In the genomic region with DNA sequence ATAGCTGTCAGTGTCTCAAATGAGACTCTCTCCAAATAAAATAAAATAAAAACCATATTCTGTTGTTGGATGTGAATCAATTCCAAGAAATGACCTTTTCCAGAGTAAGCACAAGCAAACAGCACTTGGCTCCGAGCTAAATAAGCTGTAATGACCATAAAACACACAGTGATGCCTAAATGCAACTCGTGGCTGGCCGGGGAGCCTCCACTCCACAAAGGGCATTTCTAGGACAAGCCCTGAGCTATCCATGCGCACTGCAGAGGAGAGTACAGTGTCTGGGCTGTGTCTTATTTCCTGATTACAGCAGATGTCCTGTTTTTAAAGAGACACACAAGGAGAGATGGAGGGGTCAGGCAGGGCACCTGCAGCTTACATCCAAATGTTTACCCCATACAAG, we compare ENCODE assay signal across 14 mouse cellular contexts. TPM values are rescaled to one million over a fixed set of nuclear protein-coding genes. Genes with fewer than 3 reads are reported as not detected.
DNase-seq lines count a peak whose midpoint lies in the region; ATAC-seq and TF ChIP-seq lines count a peak whose summit lies in the region.
"Had no signal": no experiment of that assay in that cellular context is flagged by ENCODE, and none has a peak within 500 bp of the region (broad histone marks: within the 10 kb centered on the region; RNA-seq: fewer than 3 reads in every experiment).

No protein-coding gene starts in this region.

- no peak for TF ChIP-seq EP300 in lung, postnatal 0 days (IDR thresholded peaks at IDR 0.05)

- peaks cover 22% of the 10 kb centered on the region for H3K4me1 ChIP-seq in hindbrain, embryonic 14.5 days (replicated peaks; ENCODE audit: control insufficient read depth, insufficient read depth, low read length)
- peaks cover 35% of the 10 kb centered on the region for H3K4me1 ChIP-seq in hindbrain, embryonic 10.5 days (replicated peaks)
- H3K4me1 ChIP-seq in lung, postnatal 0 days (ENCODE audit: insufficient read depth, low read depth, low read length) = no peaks in the 10 kb centered on the region
- H3K4me1 ChIP-seq in limb, embryonic 14.5 days (ENCODE audit: control insufficient read depth, insufficient read depth, low read length) = peaks cover 23% of the 10 kb centered on the region

- DNase-seq in adrenal gland, postnatal 36 days = peak; percentile 17 to 28
- no peak for DNase-seq in adrenal gland, postnatal 25 days
- DNase-seq in hindbrain, embryonic 14.5 days (ENCODE audit: low spot score) = no peak
- no peak for DNase-seq in hindbrain, embryonic 10.5 days (ENCODE audit: low spot score)
- DNase-seq in lung, postnatal 0 days (ENCODE audit: low spot score) = no peak
- no peak for DNase-seq in lung, postnatal 10 days
- DNase-seq in limb, embryonic 14.5 days (ENCODE audit: low spot score) = no peak
- DNase-seq in ovary, postnatal 14 days (ENCODE audit: low spot score) = no peak
- DNase-seq: layer of hippocampus, adult 9-11 months; lung, adult 18-20 months; thymus, postnatal 36 days had no signal

- no peak for TF ChIP-seq POLR2A in limb, embryonic 14.5 days (IDR thresholded peaks at IDR 0.05; ENCODE audit: borderline replicate concordance, extremely low read depth, insufficient read depth, insufficient read length)

- no peaks in the 10 kb centered on the region for H3K27me3 ChIP-seq in hindbrain, embryonic 14.5 days (ENCODE audit: control insufficient read depth, insufficient read depth, low read length)
- no peaks in the 10 kb centered on the region for H3K27me3 ChIP-seq in hindbrain, embryonic 10.5 days (ENCODE audit: insufficient read depth, poor library complexity, severe bottlenecking)
- H3K27me3 ChIP-seq in lung, postnatal 0 days (replicated peaks; ENCODE audit: insufficient read depth, low read length) = no peaks in the 10 kb centered on the region
- H3K27me3 ChIP-seq in limb, embryonic 14.5 days (ENCODE audit: control insufficient read depth, insufficient read depth, low read length) = no peaks in the 10 kb centered on the region
- H3K27me3 ChIP-seq: forebrain, embryonic 13.5 days had no signal

- 0 out of 2 replicates have a peak overlapping the region, but pooled peaks have one; percentile 15 for H3K27ac ChIP-seq in hindbrain, embryonic 14.5 days
- no peak overlapping the region for H3K27ac ChIP-seq in hindbrain, embryonic 10.5 days
- H3K27ac ChIP-seq in lung, postnatal 0 days (ENCODE audit: low read length) = no peak overlapping the region
- peak overlapping the region; percentile 10; the same call in 1 of the 2 replicates for H3K27ac ChIP-seq in limb, embryonic 14.5 days (replicated peaks; ENCODE audit: low read depth, low read length)
- H3K27ac ChIP-seq: forebrain, embryonic 13.5 days had no signal

- no peak overlapping the region for H3K9ac ChIP-seq in hindbrain, embryonic 14.5 days
- H3K9ac ChIP-seq in lung, postnatal 0 days (replicated peaks; ENCODE audit: low read depth) = 0 out of 2 replicates have a peak overlapping the region, but pooled peaks have one; percentile 3
- no peak overlapping the region for H3K9ac ChIP-seq in limb, embryonic 14.5 days (ENCODE audit: low read depth, low read length, severe bottlenecking)
- H3K9ac ChIP-seq: forebrain, embryonic 13.5 days had no signal

- H3K4me3 ChIP-seq in hindbrain, embryonic 14.5 days (replicated peaks; ENCODE audit: low read length) = no peak overlapping the region
- H3K4me3 ChIP-seq in hindbrain, embryonic 10.5 days = no peak overlapping the region
- H3K4me3 ChIP-seq in lung, postnatal 0 days (ENCODE audit: low read depth, low read length) = no peak overlapping the region
- no peak overlapping the region for H3K4me3 ChIP-seq in limb, embryonic 14.5 days (replicated peaks; ENCODE audit: low read length)
- H3K4me3 ChIP-seq: forebrain, embryonic 13.5 days had no signal

- 39% methylated on average over 4 of the region's 4 CpGs for WGBS in hindbrain, embryonic 14.5 days
- 73% methylated on average over 4 of the region's 4 CpGs for WGBS in hindbrain, embryonic 10.5 days
- 38% methylated on average over 4 of the region's 4 CpGs for WGBS in lung, postnatal 0 days
- WGBS in limb, embryonic 14.5 days = 19% methylated on average over 4 of the region's 4 CpGs

- TF ChIP-seq CTCF in lung, postnatal 0 days (IDR thresholded peaks at IDR 0.05) = no peak

- H3K4me2 ChIP-seq in hindbrain, embryonic 14.5 days (replicated peaks) = no peak overlapping the region
- H3K4me2 ChIP-seq in lung, postnatal 0 days (replicated peaks; ENCODE audit: low read depth, low read length) = no peak overlapping the region
- no peak overlapping the region; the same call in 1 of the 2 replicates for H3K4me2 ChIP-seq in limb, embryonic 14.5 days (replicated peaks; ENCODE audit: low read depth, low read length, severe bottlenecking)
- H3K4me2 ChIP-seq: forebrain, embryonic 13.5 days had no signal

- H3K9me3 ChIP-seq in hindbrain, embryonic 14.5 days (ENCODE audit: control insufficient read depth, low read length) = no peaks in the 10 kb centered on the region
- no peaks in the 10 kb centered on the region for H3K9me3 ChIP-seq in hindbrain, embryonic 10.5 days
- no peaks in the 10 kb centered on the region for H3K9me3 ChIP-seq in lung, postnatal 0 days (ENCODE audit: low read length)
- no peaks in the 10 kb centered on the region for H3K9me3 ChIP-seq in limb, embryonic 14.5 days (ENCODE audit: control insufficient read depth, low read length)
- H3K9me3 ChIP-seq: forebrain, embryonic 13.5 days had no signal

- no peak for ATAC-seq in hindbrain, embryonic 14.5 days (ENCODE audit: low FRiP score)
- ATAC-seq in lung, postnatal 0 days = no peak
- no peak for ATAC-seq in limb, embryonic 14.5 days (ENCODE audit: low FRiP score, low read depth)
- ATAC-seq: forebrain, embryonic 13.5 days had no signal

- 0 out of 2 replicates have a peak, but pooled peaks cover 10% of the 10 kb centered on the region for H3K36me3 ChIP-seq in hindbrain, embryonic 14.5 days (replicated peaks; ENCODE audit: control insufficient read depth, insufficient read depth)
- H3K36me3 ChIP-seq in hindbrain, embryonic 10.5 days = 0 out of 2 replicates have a peak, but pooled peaks cover 3% of the 10 kb centered on the region
- H3K36me3 ChIP-seq in lung, postnatal 0 days (ENCODE audit: insufficient read depth, low read length) = peaks cover 5% of the 10 kb centered on the region; the same call in 1 of the 2 replicates
- peaks cover 8% of the 10 kb centered on the region for H3K36me3 ChIP-seq in limb, embryonic 14.5 days (ENCODE audit: control insufficient read depth, insufficient read depth, low read length)

RNA-seq across cellular contexts. Expression of a gene that starts 12.2 kb away (rescaled TPM):
- 10 to 100 TPM; 29.5 to 30.1 TPM for total RNA-seq in adrenal gland, postnatal 36 days (2021)
- 20.2 and 20.5 TPM in 2 replicates for total RNA-seq in adrenal gland, postnatal 25 days (2021)
- polyA plus RNA-seq in hindbrain, embryonic 14.5 days (2014; fragmentation: Nextera tagmentation; extraction: Ambion mirVana) = 16.3 and 17.3 TPM in 2 replicates
- 3.3 TPM in 2 replicates for polyA plus RNA-seq in hindbrain, embryonic 10.5 days (2016; fragmentation: Nextera tagmentation; extraction: Ambion mirVana)
- polyA plus RNA-seq in lung, postnatal 0 days (2015; fragmentation: Nextera tagmentation; extraction: Ambion mirVana) = 3.9 and 4.1 TPM in 2 replicates
- polyA plus RNA-seq in limb, embryonic 14.5 days (2012; rRNA removed) = 12.2 and 16.9 TPM in 2 replicates
- 7.5 and 10.7 TPM in 2 replicates for polyA plus RNA-seq in limb, embryonic 14.5 days (2014; fragmentation: Nextera tagmentation; extraction: Ambion mirVana)

RNA-seq across cellular contexts. Expression of a gene that starts 43.0 kb away (rescaled TPM):
- total RNA-seq in adrenal gland, postnatal 36 days (2021) = under 1 TPM in 1 of 2 experiments, not detected in 1; 0.17 TPM
- not detected in 2 replicates for total RNA-seq in adrenal gland, postnatal 25 days (2021)
- 0.43 TPM in 1 of 2 replicates, not detected in the other for polyA plus RNA-seq in hindbrain, embryonic 14.5 days (2014; fragmentation: Nextera tagmentation; extraction: Ambion mirVana)
- polyA plus RNA-seq in hindbrain, embryonic 10.5 days (2016; fragmentation: Nextera tagmentation; extraction: Ambion mirVana) = 0.07 TPM in 1 of 2 replicates, not detected in the other
- 0.06 TPM in 1 of 2 replicates, not detected in the other for polyA plus RNA-seq in lung, postnatal 0 days (2015; fragmentation: Nextera tagmentation; extraction: Ambion mirVana)
- polyA plus RNA-seq in limb, embryonic 14.5 days (2012; rRNA removed) = 0.09 and 0.21 TPM in 2 replicates
- not detected in 2 replicates for polyA plus RNA-seq in limb, embryonic 14.5 days (2014; fragmentation: Nextera tagmentation; extraction: Ambion mirVana)
- total RNA-seq: ES-E14; heart, postnatal 25 days had no signal

Comparison
In these comparisons a context has a peak if more than half of its experiments do, and no peak if none do; other contexts are left out.
1. DNase-seq: peak in adrenal gland, postnatal 36 days (2 of 2); none in adrenal gland, postnatal 25 days (single experiment), hindbrain, embryonic 14.5 days (single experiment), hindbrain, embryonic 10.5 days (single experiment), lung, postnatal 0 days (single experiment), lung, postnatal 10 days (single experiment), limb, embryonic 14.5 days (single experiment) and ovary, postnatal 14 days (single experiment).
2. H3K27ac ChIP-seq: peak in hindbrain, embryonic 14.5 days (single experiment) and limb, embryonic 14.5 days (single experiment); none in hindbrain, embryonic 10.5 days (single experiment) and lung, postnatal 0 days (single experiment).